Mouse (Mus musculus) small intestine, adult 2 months (tissue): ENCODE data around the gene Zfp296.

Experiments
- CTCF ChIP-seq: fragments of 200-500 bp; IDR thresholded peaks from 2 replicates; pipeline ENCODE4 v1.5.1; 2012; ENCODE audit warnings: low read depth, mild to moderate bottlenecking, control low read depth, inconsistent platforms, low read length, moderate library complexity, mixed read lengths; ENCODE audit not compliant: insufficient replicate concordance, insufficient read length; ENCODE audit errors: extremely low read depth
- POLR2A ChIP-seq: fragments of 200-500 bp; IDR thresholded peaks from 2 replicates; pipeline ENCODE4 v1.6.1; 2012; ENCODE audit warnings: low read depth, mild to moderate bottlenecking, control low read depth, inconsistent platforms, low read length, moderate library complexity

DNA sequence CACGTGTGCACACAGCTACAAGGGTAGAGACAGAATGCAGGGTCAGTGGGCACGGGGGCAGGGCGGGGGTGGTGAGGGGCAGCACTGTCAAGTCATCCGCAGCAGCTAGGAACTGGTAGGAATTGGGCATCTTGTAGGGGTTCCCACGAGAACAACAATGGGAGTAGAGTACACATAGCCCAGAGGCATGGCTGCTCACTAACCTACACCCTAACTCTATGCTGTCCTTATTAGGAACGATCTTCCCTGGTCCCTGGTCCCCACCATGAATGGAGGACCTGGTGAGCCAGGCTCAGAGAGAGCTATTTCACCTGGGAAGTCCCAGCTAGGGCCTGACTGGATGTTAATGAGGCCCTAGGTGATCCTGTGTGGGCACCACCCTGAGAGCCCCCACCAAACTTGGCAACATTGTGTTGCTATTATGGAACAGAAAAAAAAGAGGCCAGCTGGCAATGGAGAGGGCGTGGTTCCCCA, 35.4 kb upstream of the Zfp296 start:
- no peak for TF ChIP-seq CTCF
- TF ChIP-seq POLR2A = no peak
